9 mouse cellular contexts compared by ENCODE assay signal in genomic region chr17:25732082-25732481, GRCm38 (mm10). TPM values are rescaled to one million over a fixed set of nuclear protein-coding genes. Genes with fewer than 3 reads are reported as not detected.
A peak's percentile ranks its signal among the peaks of the same experiment; 100 is the strongest.
DNase-seq lines count a peak whose midpoint lies in the region; ATAC-seq and TF ChIP-seq lines count a peak whose summit lies in the region.
"Had no signal": no experiment of that assay in that cellular context is flagged by ENCODE, and none has a peak within 500 bp of the region (broad histone marks: within the 10 kb centered on the region; RNA-seq: fewer than 3 reads in every experiment).

No protein-coding gene starts in this region.

- peak; percentile 93 for DNase-seq in hindbrain, embryonic 11.5 days (ENCODE audit: low spot score)
- DNase-seq in adrenal gland, postnatal 10 days, result peak; percentile 93
- DNase-seq in embryonic facial prominence, embryonic 10.5 days (ENCODE audit: low spot score), result peak; percentile 90
- peak; percentile 86 to 89 for DNase-seq in left cerebral cortex, postnatal 25 days (ENCODE audit: low spot score in 2 of 2)
- peak; percentile 87 for DNase-seq in thymus, postnatal 0 days (ENCODE audit: low spot score)

- TF ChIP-seq POLR2A in olfactory bulb, adult 2 months (IDR thresholded peaks at IDR 0.05; ENCODE audit: insufficient read depth, low read depth, low read length), result no peak

- intact Hi-C loops in left cerebral cortex, postnatal 25 days (cut with DNase I), result loop anchor here (1.0 to 5.0 kb wide), 2 partner anchors 40 to 69 kb away; partner anchors contain the start of gene Narfl

- no peak overlapping the region for H3K27ac ChIP-seq in hindbrain, embryonic 11.5 days (ENCODE audit: low read depth, low read length)
- H3K27ac ChIP-seq in hindbrain, embryonic 13.5 days, result no peak overlapping the region
- no peak overlapping the region for H3K27ac ChIP-seq in embryonic facial prominence, embryonic 10.5 days (replicated peaks)
- H3K27ac ChIP-seq in olfactory bulb, adult 2 months (ENCODE audit: insufficient read depth, low read depth, low read length), result no peak overlapping the region
- H3K27ac ChIP-seq: embryonic facial prominence, embryonic 15.5 days had no signal

- no peak overlapping the region for H3K9ac ChIP-seq in hindbrain, embryonic 11.5 days (ENCODE audit: low read depth, low read length)
- no peak overlapping the region for H3K9ac ChIP-seq in hindbrain, embryonic 13.5 days
- H3K9ac ChIP-seq: embryonic facial prominence, embryonic 15.5 days had no signal

- H3K36me3 ChIP-seq in hindbrain, embryonic 11.5 days (ENCODE audit: control insufficient read depth, insufficient read depth, low read length), result no peaks in the 10 kb centered on the region
- H3K36me3 ChIP-seq in hindbrain, embryonic 13.5 days, result peaks cover 23% of the 10 kb centered on the region
- peaks cover 23% of the 10 kb centered on the region for H3K36me3 ChIP-seq in embryonic facial prominence, embryonic 10.5 days (replicated peaks)

- H3K4me3 ChIP-seq in hindbrain, embryonic 11.5 days (ENCODE audit: low read depth, low read length), result no peak overlapping the region
- no peak overlapping the region for H3K4me3 ChIP-seq in hindbrain, embryonic 13.5 days
- H3K4me3 ChIP-seq in embryonic facial prominence, embryonic 10.5 days, result no peak overlapping the region
- H3K4me3 ChIP-seq in olfactory bulb, adult 2 months (ENCODE audit: insufficient read depth, low read depth, low read length), result no peak overlapping the region
- H3K4me3 ChIP-seq: embryonic facial prominence, embryonic 15.5 days had no signal

- TF ChIP-seq CTCF in olfactory bulb, adult 2 months (IDR thresholded peaks at IDR 0.05; ENCODE audit: insufficient read depth, low read depth, low read length), result peak; percentile 78

- no peak for ATAC-seq in hindbrain, embryonic 11.5 days (ENCODE audit: low FRiP score)
- no peak for ATAC-seq in hindbrain, embryonic 13.5 days (ENCODE audit: low FRiP score)
- ATAC-seq in hematopoietic stem cell, adult 5-6 weeks (replicated peaks in 1 of 2; ENCODE audit: insufficient read depth in 1 of 2, low FRiP score in 2 of 2, low TSS enrichment in 1 of 2, low read depth in 1 of 2, poor library complexity in 2 of 2, severe bottlenecking in 2 of 2), result peak; percentile 22 to 48; a peak in 2 of 4 replicates

- peaks cover 10% of the 10 kb centered on the region for H3K4me1 ChIP-seq in hindbrain, embryonic 11.5 days (replicated peaks; ENCODE audit: control insufficient read depth, insufficient read depth, low read length)
- H3K4me1 ChIP-seq in hindbrain, embryonic 13.5 days (replicated peaks), result peaks cover 15% of the 10 kb centered on the region
- H3K4me1 ChIP-seq in embryonic facial prominence, embryonic 10.5 days, result peaks cover 19% of the 10 kb centered on the region
- peaks cover 14% of the 10 kb centered on the region for H3K4me1 ChIP-seq in olfactory bulb, adult 2 months (ENCODE audit: control insufficient read depth, insufficient read depth, low read length)

- H3K4me2 ChIP-seq in hindbrain, embryonic 11.5 days (replicated peaks; ENCODE audit: low read depth, low read length), result no peak overlapping the region
- no peak overlapping the region for H3K4me2 ChIP-seq in hindbrain, embryonic 13.5 days
- H3K4me2 ChIP-seq: embryonic facial prominence, embryonic 15.5 days had no signal

- WGBS in hindbrain, embryonic 11.5 days, result 17% methylated on average over 2 of the region's 2 CpGs
- WGBS in hindbrain, embryonic 13.5 days, result 15% methylated on average over 2 of the region's 2 CpGs
- 19% methylated on average over 2 of the region's 2 CpGs for WGBS in embryonic facial prominence, embryonic 10.5 days
- WGBS in olfactory bulb, adult 2 months, result 13% methylated on average over 2 of the region's 2 CpGs

- H3K9me3 ChIP-seq in hindbrain, embryonic 11.5 days (ENCODE audit: control insufficient read depth, low read length), result no peaks in the 10 kb centered on the region
- no peaks in the 10 kb centered on the region for H3K9me3 ChIP-seq in hindbrain, embryonic 13.5 days
- no peaks in the 10 kb centered on the region for H3K9me3 ChIP-seq in embryonic facial prominence, embryonic 10.5 days
- H3K9me3 ChIP-seq: embryonic facial prominence, embryonic 15.5 days had no signal

- no peaks in the 10 kb centered on the region for H3K27me3 ChIP-seq in hindbrain, embryonic 11.5 days (ENCODE audit: control insufficient read depth, insufficient read depth, low read length)
- no peaks in the 10 kb centered on the region for H3K27me3 ChIP-seq in hindbrain, embryonic 13.5 days
- H3K27me3 ChIP-seq in embryonic facial prominence, embryonic 10.5 days (replicated peaks; ENCODE audit: low read depth, poor library complexity, severe bottlenecking), result no peaks in the 10 kb centered on the region
- H3K27me3 ChIP-seq: embryonic facial prominence, embryonic 15.5 days had no signal

RNA-seq across cellular contexts. Expression of gene Mslnl, which starts 3.8 kb away (rescaled TPM):
- polyA plus RNA-seq in hindbrain, embryonic 11.5 days (2014; fragmentation: Nextera tagmentation; extraction: Ambion mirVana), result not detected in 2 replicates
- polyA plus RNA-seq in hindbrain, embryonic 13.5 days (2015; fragmentation: Nextera tagmentation; extraction: Ambion mirVana), result not detected in 2 replicates
- not detected for total RNA-seq in adrenal gland, postnatal 10 days (2021)
- 0.11 TPM in 1 of 2 replicates, not detected in the other for polyA plus RNA-seq in embryonic facial prominence, embryonic 10.5 days (2016; fragmentation: Nextera tagmentation; extraction: Ambion mirVana)
- not detected in 2 replicates for total RNA-seq in hematopoietic stem cell, adult 5-6 weeks (2017)
- under 1 TPM in 1 of 2 experiments, not detected in 1; 0.25 TPM for total RNA-seq in left cerebral cortex, postnatal 25 days (2021)
- not detected in 2 replicates for polyA plus RNA-seq in olfactory bulb, adult 2 months (2012; ENCODE audit: insufficient read depth, insufficient read length, low replicate concordance, missing spikeins)
- polyA plus RNA-seq in thymus, postnatal 0 days (2015; fragmentation: Nextera tagmentation; extraction: Ambion mirVana), result 0.14 and 0.36 TPM in 2 replicates

RNA-seq across cellular contexts. Expression of gene Rpusd1, which starts 4.6 kb away (rescaled TPM):
- polyA plus RNA-seq in hindbrain, embryonic 11.5 days (2014; fragmentation: Nextera tagmentation; extraction: Ambion mirVana), result 17.2 and 18.0 TPM in 2 replicates
- polyA plus RNA-seq in hindbrain, embryonic 13.5 days (2015; fragmentation: Nextera tagmentation; extraction: Ambion mirVana), result 23.4 and 24.2 TPM in 2 replicates
- 10 to 100 TPM in 1 of 2 experiments, 1 to 10 TPM in 1; 9.5 to 11.0 TPM for total RNA-seq in adrenal gland, postnatal 10 days (2021)
- polyA plus RNA-seq in embryonic facial prominence, embryonic 10.5 days (2016; fragmentation: Nextera tagmentation; extraction: Ambion mirVana), result 23.7 and 25.5 TPM in 2 replicates
- 1.8 and 4.6 TPM in 2 replicates for total RNA-seq in hematopoietic stem cell, adult 5-6 weeks (2017)
- 10 to 100 TPM; 46.9 to 48.7 TPM for total RNA-seq in left cerebral cortex, postnatal 25 days (2021)
- polyA plus RNA-seq in olfactory bulb, adult 2 months (2012; ENCODE audit: insufficient read depth, insufficient read length, low replicate concordance, missing spikeins), result not detected in 2 replicates
- 16.9 and 18.7 TPM in 2 replicates for polyA plus RNA-seq in thymus, postnatal 0 days (2015; fragmentation: Nextera tagmentation; extraction: Ambion mirVana)

RNA-seq across cellular contexts. Expression of gene Chtf18, which starts 4.9 kb away (rescaled TPM):
- 11.9 and 14.4 TPM in 2 replicates for polyA plus RNA-seq in hindbrain, embryonic 11.5 days (2014; fragmentation: Nextera tagmentation; extraction: Ambion mirVana)
- 7.9 and 8.5 TPM in 2 replicates for polyA plus RNA-seq in hindbrain, embryonic 13.5 days (2015; fragmentation: Nextera tagmentation; extraction: Ambion mirVana)
- total RNA-seq in adrenal gland, postnatal 10 days (2021), result 10 to 100 TPM in 1 of 2 experiments, 1 to 10 TPM in 1; 7.9 to 11.2 TPM
- 60.7 and 66.2 TPM in 2 replicates for polyA plus RNA-seq in embryonic facial prominence, embryonic 10.5 days (2016; fragmentation: Nextera tagmentation; extraction: Ambion mirVana)
- total RNA-seq in hematopoietic stem cell, adult 5-6 weeks (2017), result 11.9 and 12.8 TPM in 2 replicates
- total RNA-seq in left cerebral cortex, postnatal 25 days (2021), result 1 to 10 TPM; 2.4 to 3.0 TPM
- polyA plus RNA-seq in olfactory bulb, adult 2 months (2012; ENCODE audit: insufficient read depth, insufficient read length, low replicate concordance, missing spikeins), result not detected in 2 replicates
- 21.1 and 23.5 TPM in 2 replicates for polyA plus RNA-seq in thymus, postnatal 0 days (2015; fragmentation: Nextera tagmentation; extraction: Ambion mirVana)

RNA-seq across cellular contexts. Expression of gene Gng13, which starts 15.1 kb away (rescaled TPM):
- polyA plus RNA-seq in hindbrain, embryonic 11.5 days (2014; fragmentation: Nextera tagmentation; extraction: Ambion mirVana), result 1.8 and 2.5 TPM in 2 replicates
- 1.6 TPM in 2 replicates for polyA plus RNA-seq in hindbrain, embryonic 13.5 days (2015; fragmentation: Nextera tagmentation; extraction: Ambion mirVana)
- total RNA-seq in adrenal gland, postnatal 10 days (2021), result under 1 TPM in 1 of 2 experiments, not detected in 1; 0.70 TPM
- polyA plus RNA-seq in embryonic facial prominence, embryonic 10.5 days (2016; fragmentation: Nextera tagmentation; extraction: Ambion mirVana), result 1.8 and 2.5 TPM in 2 replicates
- not detected in 2 replicates for total RNA-seq in hematopoietic stem cell, adult 5-6 weeks (2017)
- total RNA-seq in left cerebral cortex, postnatal 25 days (2021), result 100 to 1,000 TPM; 176 to 196 TPM
- not detected in 2 replicates for polyA plus RNA-seq in olfactory bulb, adult 2 months (2012; ENCODE audit: insufficient read depth, insufficient read length, low replicate concordance, missing spikeins)
- 4.6 and 5.5 TPM in 2 replicates for polyA plus RNA-seq in thymus, postnatal 0 days (2015; fragmentation: Nextera tagmentation; extraction: Ambion mirVana)

RNA-seq across cellular contexts. Expression of gene Msln, which starts 22.1 kb away (rescaled TPM):
- polyA plus RNA-seq in hindbrain, embryonic 11.5 days (2014; fragmentation: Nextera tagmentation; extraction: Ambion mirVana), result 0.25 TPM in 1 of 2 replicates, not detected in the other
- polyA plus RNA-seq in hindbrain, embryonic 13.5 days (2015; fragmentation: Nextera tagmentation; extraction: Ambion mirVana), result 0.34 TPM in 1 of 2 replicates, not detected in the other
- total RNA-seq in adrenal gland, postnatal 10 days (2021), result 10 to 100 TPM; 13.6 to 19.0 TPM
- 0.55 and 0.65 TPM in 2 replicates for polyA plus RNA-seq in embryonic facial prominence, embryonic 10.5 days (2016; fragmentation: Nextera tagmentation; extraction: Ambion mirVana)
- not detected in 2 replicates for total RNA-seq in hematopoietic stem cell, adult 5-6 weeks (2017)
- total RNA-seq in left cerebral cortex, postnatal 25 days (2021), result 1 to 10 TPM; 2.2 to 3.8 TPM
- not detected in 2 replicates for polyA plus RNA-seq in olfactory bulb, adult 2 months (2012; ENCODE audit: insufficient read depth, insufficient read length, low replicate concordance, missing spikeins)
- polyA plus RNA-seq in thymus, postnatal 0 days (2015; fragmentation: Nextera tagmentation; extraction: Ambion mirVana), result 12.0 and 13.7 TPM in 2 replicates

Comparison
In these comparisons a context has a peak if more than half of its experiments do, and no peak if none do; other contexts are left out.
1. ATAC-seq: peak in hematopoietic stem cell, adult 5-6 weeks (2 of 2); none in hindbrain, embryonic 11.5 days (single experiment) and hindbrain, embryonic 13.5 days (single experiment).
2. RNA of gene Rpusd1, which starts 4.6 kb away (polyA plus RNA-seq): 23.7 to 25.5 TPM in embryonic facial prominence, embryonic 10.5 days, 23.4 to 24.2 TPM in hindbrain, embryonic 13.5 days, 17.2 to 18.0 TPM in hindbrain, embryonic 11.5 days and 16.9 to 18.7 TPM in thymus, postnatal 0 days; not detected in olfactory bulb, adult 2 months; every median in the first group is over 10 times any median in the second.
3. Peak in every context shown above with its lines, with median percentiles within 50 percentile points of each other: DNase-seq.